Mouse (Mus musculus) midbrain, embryonic 12.5 days (tissue): ENCODE results near the gene D13Ertd608e. TPM values are rescaled to one million over a fixed set of nuclear protein-coding genes. Genes with fewer than 3 reads are reported as not detected.
"Not testable (repeated sequence)": the region's sequence is repeated elsewhere in the genome, so short reads cannot be mapped to it uniquely, and the experiment has no call there.

Experiments used
- ATAC-seq: fragments of 200-750 bp; cut with Nextera tagmentation; 2 replicates; pipeline ENCODE4 v1.8.0; 2017; ENCODE audit warnings: low read depth, moderate TSS enrichment, moderate library complexity; ENCODE audit not compliant: low FRiP score
- H3K27ac ChIP-seq: fragments of 300-500 bp; sonication (generic); replicated peaks from 2 replicates; pipeline ENCODE4 v1.5.1; 2016; ENCODE audit warnings: mild to moderate bottlenecking
- H3K27me3 ChIP-seq: fragments of 300-500 bp; sonication (generic); 2 replicates; pipeline ENCODE4 v1.6.1; 2016; ENCODE audit warnings: mild to moderate bottlenecking
- H3K36me3 ChIP-seq: fragments of 300-500 bp; sonication (generic); 2 replicates; pipeline ENCODE4 v1.6.1; 2016
- H3K4me1 ChIP-seq: fragments of 300-500 bp; sonication (generic); 2 replicates; pipeline ENCODE4 v1.6.1; 2016
- H3K4me2 ChIP-seq: fragments of 300-500 bp; sonication (generic); replicated peaks from 2 replicates; pipeline ENCODE4 v1.6.1; 2016; ENCODE audit warnings: mild to moderate bottlenecking, moderate library complexity
- H3K4me3 ChIP-seq: fragments of 300-500 bp; sonication (generic); 2 replicates; pipeline ENCODE4 v1.5.1; 2016; ENCODE audit warnings: mild to moderate bottlenecking
- H3K9ac ChIP-seq: fragments of 300-500 bp; sonication (generic); replicated peaks from 2 replicates; pipeline ENCODE4 v1.6.1; 2016; ENCODE audit warnings: mild to moderate bottlenecking, moderate library complexity
- H3K9me3 ChIP-seq: fragments of 300-500 bp; sonication (generic); 2 replicates; pipeline ENCODE4 v1.6.1; 2016; ENCODE audit warnings: mild to moderate bottlenecking
- WGBS: fragments of 180-500 bp; shearing (Covaris S2); methylation state at CpG from one replicate; pipeline ENCODE4 v1.1.7; 2016; 5-methylcytosine and 5-hydroxymethylcytosine counted together
- polyA plus RNA-seq: library from polyadenylated mRNA; unstranded; fragments of >200 nt; fragmentation: Nextera tagmentation; extraction: Ambion mirVana; gene quantifications from 2 replicates; pipeline ENCODE4 v1.2.1, GENCODE M21; 2016

Gene D13Ertd608e
- not detected in 2 replicates for polyA plus RNA-seq

DNA sequence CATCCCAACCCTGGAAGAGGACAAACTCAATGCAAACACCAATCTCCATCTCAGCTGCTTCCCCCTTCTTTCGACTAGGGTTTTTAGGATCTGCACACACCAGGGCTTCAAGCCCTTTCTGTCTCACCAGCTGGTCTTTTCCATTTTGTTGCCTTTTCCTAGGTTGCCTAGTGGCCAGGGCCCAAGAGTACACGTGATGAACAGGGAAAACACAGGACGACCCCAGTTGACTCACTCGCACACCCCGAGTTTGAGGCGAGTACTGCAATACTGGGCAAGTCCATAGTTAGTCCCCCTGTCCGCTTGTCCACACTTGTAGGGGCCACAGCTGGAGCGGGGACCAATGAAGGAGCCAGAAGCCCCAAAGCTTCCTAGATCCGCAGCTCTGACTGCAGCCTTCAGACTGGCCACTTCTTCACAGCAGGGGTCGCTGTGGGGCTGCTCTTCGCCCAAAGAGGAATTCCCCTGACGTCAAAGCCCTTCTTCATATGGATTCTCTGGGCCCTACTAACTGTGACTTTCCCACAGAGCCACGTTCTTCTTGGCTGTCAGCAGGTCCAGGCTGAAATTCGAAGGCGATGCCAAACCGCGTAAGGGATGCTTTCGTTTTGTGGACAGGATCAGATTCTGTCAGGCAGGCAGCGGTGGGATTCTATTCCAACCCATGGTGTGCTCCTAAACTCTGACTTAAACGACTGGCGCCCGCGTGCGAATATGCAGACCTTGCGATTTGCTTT, at the start of gene D13Ertd608e:
D13Ertd608e (plus strand) TSS at position 687 of the 737 bp plus-strand sequence.
- not testable (repeated sequence) for H3K9ac ChIP-seq, H3K4me1 ChIP-seq, H3K27ac ChIP-seq, H3K36me3 ChIP-seq, H3K9me3 ChIP-seq
- ATAC-seq, result peak; percentile 38
- H3K4me3 ChIP-seq, result peak within 1 kb of the TSS; percentile 28
- peaks cover 17% of the 10 kb centered on the region for H3K27me3 ChIP-seq
- peak within 1 kb of the TSS; percentile 42 for H3K4me2 ChIP-seq
- WGBS, result 13% methylated on average over 18 of the region's 25 CpGs

DNA sequence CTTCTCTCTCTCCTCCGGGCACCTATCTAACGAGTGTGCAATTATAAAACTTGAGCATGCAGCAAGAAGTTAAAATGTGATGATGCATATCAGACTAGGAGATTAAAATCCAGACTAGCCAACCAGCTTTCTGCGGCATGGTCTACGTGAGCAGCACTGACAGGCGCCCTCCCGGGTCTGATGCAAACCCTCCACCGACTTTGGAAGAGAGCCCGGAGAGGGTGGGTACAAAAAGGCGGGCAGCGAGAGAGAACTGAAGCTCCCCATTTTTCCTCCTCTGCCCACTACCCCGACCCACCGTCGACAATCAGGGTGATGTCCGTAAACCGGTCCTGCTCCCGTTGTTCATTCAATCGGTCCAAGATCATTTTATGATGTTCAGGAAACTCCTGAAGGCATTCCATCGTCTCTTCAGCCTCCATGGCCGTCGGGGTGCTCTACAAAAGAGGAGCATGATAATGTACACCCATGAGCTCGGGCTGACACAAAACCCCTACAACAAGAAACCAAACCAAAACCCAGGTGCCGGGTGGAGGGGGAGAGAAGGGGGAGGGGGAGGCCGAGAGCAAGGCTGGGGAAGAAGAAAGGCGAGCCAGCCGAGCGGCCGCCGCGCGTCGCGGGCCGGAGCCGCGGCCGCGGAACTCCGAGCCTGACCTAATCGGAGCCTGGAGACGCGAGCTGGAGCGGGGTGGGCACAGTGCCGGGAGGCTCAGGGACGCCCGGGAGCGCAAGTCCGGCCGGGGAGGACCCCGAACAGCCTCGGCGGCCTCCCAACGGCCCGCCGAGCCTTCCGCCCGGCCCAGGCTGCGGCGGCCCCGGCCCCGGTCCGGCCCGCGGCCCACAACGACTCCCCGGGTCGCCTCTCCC, 45.7 kb upstream of the D13Ertd608e start:
- Histone ChIP-seq H3K27me3 (no peaks in the 10 kb centered on the region), H3K36me3 (peaks cover 33% of the 10 kb centered on the region), H3K4me1 (peaks cover 20% of the 10 kb centered on the region), H3K4me2 (peak overlapping the region; percentile 61), H3K4me3 (peak overlapping the region; percentile 86), H3K9me3 (no peaks in the 10 kb centered on the region), H3K27ac (peak overlapping the region; percentile 91), H3K9ac (peak overlapping the region; percentile 76)
- peak; percentile 78 for ATAC-seq
- 1% methylated on average over 50 of the region's 66 CpGs for WGBS

DNA sequence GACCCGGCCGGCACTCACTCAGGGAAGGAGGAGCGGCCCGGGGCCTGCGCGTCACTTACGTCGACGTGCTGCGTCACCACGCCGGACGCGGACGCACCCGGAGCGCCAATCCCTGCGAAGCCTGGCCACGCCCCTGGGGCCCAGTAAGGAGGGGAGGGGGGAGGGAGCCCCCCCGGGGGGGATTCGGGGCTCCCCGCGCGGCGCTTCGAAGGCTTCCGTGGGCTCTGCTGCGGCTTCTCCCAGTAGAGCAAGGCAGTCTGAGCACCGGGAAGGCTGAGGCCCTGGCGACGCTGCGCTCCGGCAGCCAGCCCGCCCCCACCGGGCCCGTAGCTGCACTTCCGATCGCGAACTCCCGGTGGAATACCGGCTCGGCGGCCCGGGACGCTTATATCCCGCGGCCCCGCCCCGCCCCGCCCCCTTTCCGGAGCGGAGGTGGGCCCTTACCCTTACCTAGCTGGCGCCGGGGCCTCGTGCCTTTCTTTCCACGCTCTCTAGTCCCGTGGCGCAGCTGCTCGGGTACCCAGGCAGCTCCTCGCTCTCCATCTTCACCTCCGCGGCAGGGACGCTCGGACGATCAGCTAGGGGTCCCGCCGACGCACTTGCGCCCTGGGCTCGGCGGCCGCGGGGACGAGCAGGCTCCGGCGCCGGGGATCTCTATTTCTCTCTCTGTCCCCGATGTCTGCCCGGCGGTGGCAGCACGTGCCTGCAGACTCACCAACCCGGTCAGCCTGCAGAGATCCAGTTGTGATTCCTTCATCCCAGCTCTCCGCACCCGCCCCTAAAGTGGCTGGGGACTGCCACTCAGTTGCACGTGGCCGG, 44.8 kb upstream of the D13Ertd608e start, which contains the start of gene Zfp131:
Zfp131 (minus strand) TSS at position 129 of the 819 bp plus-strand sequence.
- Histone ChIP-seq H3K27ac (peak within 1 kb of the TSS; percentile 91), H3K36me3 (peaks cover 24% of the 10 kb centered on the region), H3K9me3 (no peaks in the 10 kb centered on the region), H3K4me2 (peak within 1 kb of the TSS; percentile 72), H3K27me3 (no peaks in the 10 kb centered on the region), H3K9ac (peak within 1 kb of the TSS; percentile 76), H3K4me3 (peak within 1 kb of the TSS; percentile 86), H3K4me1 (peaks cover 20% of the 10 kb centered on the region)
- peak; percentile 96 for ATAC-seq
- 0% methylated on average over 63 of the region's 86 CpGs for WGBS

DNA sequence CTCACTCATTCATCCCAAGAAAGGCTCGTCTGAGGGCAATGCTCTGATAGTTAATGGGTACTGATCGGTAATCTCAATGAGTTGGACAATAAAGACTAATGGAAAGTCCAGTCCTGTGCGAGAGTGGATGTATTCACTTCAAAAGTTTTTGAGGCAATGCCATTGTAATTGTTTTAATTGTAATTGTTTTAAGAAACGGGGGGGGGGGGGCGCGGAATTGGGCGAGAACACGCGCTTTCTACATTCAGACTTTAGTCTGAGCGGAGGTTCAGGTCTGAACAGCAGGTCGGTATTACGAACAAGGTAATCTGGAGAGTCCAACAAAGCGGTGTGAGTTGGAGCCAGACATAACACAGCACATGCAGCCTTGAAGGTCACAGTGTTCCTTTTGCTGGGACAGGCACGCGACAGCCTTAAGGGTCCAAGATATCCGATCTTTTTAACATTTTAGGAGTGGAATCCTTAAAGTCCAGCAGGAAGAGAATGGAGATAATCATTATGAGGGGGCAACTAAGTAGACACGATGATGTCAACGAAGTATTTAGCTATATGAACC, 44.1 kb upstream of the D13Ertd608e start:
- Histone ChIP-seq H3K36me3 (peaks cover 20% of the 10 kb centered on the region), H3K4me3 (peak overlapping the region; percentile 86), H3K27me3 (no peaks in the 10 kb centered on the region), H3K9me3 (no peaks in the 10 kb centered on the region), H3K4me2 (peak overlapping the region; percentile 72), H3K27ac (peak overlapping the region; percentile 91), H3K9ac (peak overlapping the region; percentile 76), H3K4me1 (peaks cover 20% of the 10 kb centered on the region)
- WGBS, result 5% methylated on average over 18 of the region's 18 CpGs
- no peak for ATAC-seq

DNA sequence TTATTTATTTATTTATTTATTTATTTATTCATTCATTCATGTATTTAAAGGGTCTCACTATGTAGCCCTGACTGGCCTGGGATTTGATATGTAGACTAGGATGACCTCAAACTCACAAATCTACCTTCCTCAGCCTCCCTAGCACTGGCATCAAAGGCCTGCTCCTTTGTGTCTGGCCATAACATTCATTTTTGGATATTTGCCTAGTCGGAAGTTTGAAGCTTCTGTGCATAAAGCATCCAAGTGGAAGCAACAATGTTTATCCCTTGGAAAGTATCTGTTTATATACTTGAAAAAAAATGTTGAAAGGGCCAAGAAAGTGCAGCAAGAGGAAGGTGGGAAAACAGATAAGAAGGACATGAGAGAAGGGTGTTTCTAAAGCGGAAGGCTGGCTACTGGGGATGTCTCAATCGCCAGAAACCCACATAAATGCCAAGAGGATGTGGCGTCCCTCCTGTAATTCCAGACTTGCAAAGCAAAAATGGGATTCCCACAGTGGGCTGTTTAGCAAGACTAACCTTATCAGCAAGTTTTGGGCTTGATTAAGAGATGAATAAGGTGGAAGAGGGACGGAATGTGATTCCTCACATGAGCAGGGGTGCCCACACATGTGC, 42.9 kb upstream of the D13Ertd608e start:
- H3K27me3 ChIP-seq, result no peaks in the 10 kb centered on the region

DNA sequence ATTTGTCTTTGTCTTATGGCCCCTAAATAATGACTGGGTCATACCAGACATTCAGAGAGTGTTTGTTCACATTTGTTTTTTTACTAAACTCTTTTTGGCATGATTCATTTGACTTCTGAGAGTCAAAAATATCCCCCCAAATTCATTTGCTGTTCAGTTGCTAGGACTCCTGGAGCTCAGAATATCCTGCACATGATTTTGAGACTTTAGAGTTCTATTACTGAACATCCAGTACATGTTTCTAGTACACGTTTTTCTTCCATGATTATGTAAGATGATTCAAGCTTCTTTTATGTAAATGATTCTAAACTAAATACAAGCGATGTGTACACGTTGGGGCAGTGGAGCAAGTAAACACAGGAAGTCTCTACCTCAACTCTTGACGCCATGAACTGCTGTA, 38.1 kb upstream of the D13Ertd608e start:
- 65% methylated on average over 4 of the region's 4 CpGs for WGBS
- Histone ChIP-seq H3K9me3 (no peaks in the 10 kb centered on the region), H3K4me1 (no peaks in the 10 kb centered on the region), H3K27ac (no peak overlapping the region), H3K4me2 (no peak overlapping the region), H3K4me3 (no peak overlapping the region), H3K36me3 (no peaks in the 10 kb centered on the region), H3K27me3 (no peaks in the 10 kb centered on the region), H3K9ac (no peak overlapping the region)
- ATAC-seq, result no peak

More for the DNA sequence above, 42.9 kb upstream of the D13Ertd608e start:
- Histone ChIP-seq H3K9me3 (no peaks in the 10 kb centered on the region), H3K4me1 (peaks cover 18% of the 10 kb centered on the region), H3K4me3 (no peak overlapping the region), H3K27ac (no peak overlapping the region), H3K36me3 (peaks cover 11% of the 10 kb centered on the region), H3K9ac (no peak overlapping the region), H3K4me2 (no peak overlapping the region)
- WGBS, result 88% methylated on average over 5 of the region's 5 CpGs
- ATAC-seq, result no peak

DNA sequence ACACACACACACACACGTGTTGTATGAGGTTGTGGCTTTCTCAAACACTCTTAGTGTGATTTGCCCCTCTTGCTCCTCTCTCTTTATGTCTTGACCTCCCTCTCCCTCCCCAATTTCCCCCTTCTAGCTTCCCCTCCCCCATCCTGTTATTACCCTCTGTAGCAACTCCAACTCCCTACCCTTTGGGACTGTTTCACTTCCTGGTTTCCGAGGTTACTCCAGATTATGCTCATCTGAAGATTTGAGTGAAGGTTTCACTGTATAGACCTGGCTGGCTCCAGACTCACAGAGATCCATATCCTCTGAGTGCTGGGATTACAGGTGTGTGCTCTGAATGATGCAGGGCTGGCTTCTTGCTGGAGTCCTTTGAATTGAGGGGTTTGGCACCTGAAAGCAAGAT, 26.9 kb upstream of the D13Ertd608e start:
- Histone ChIP-seq H3K27ac (no peak overlapping the region), H3K36me3 (no peaks in the 10 kb centered on the region), H3K9ac (no peak overlapping the region), H3K4me1 (no peaks in the 10 kb centered on the region), H3K4me3 (no peak overlapping the region), H3K27me3 (no peaks in the 10 kb centered on the region), H3K9me3 (no peaks in the 10 kb centered on the region), H3K4me2 (no peak overlapping the region)
- ATAC-seq, result no peak
- 80% methylated on average over 2 of the region's 2 CpGs for WGBS

DNA sequence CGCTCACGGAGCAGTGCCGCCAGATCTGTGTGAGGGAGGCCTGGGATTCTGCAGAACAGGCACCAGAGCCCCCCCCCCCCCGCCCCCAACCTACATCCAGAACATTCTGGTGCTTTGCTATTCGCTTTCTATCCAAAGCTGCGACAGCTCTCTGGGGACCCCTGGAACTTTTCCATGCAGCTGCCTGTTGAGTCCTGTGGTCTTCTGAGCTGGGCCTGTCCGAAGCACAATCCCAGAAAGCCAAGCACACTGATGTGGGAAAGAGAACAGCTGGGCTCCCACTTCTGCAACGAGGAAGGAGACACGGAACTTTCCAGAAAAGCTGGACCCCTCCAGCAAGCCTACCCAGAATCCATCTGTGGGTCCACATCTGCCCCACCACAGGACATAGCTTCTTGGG, 25.8 kb upstream of the D13Ertd608e start:
- Histone ChIP-seq H3K4me3 (no peak overlapping the region), H3K4me1 (no peaks in the 10 kb centered on the region), H3K27me3 (no peaks in the 10 kb centered on the region), H3K4me2 (no peak overlapping the region), H3K9ac (no peak overlapping the region), H3K27ac (no peak overlapping the region), H3K9me3 (no peaks in the 10 kb centered on the region), H3K36me3 (no peaks in the 10 kb centered on the region)
- WGBS, result 88% methylated on average over 9 of the region's 9 CpGs
- ATAC-seq, result no peak

DNA sequence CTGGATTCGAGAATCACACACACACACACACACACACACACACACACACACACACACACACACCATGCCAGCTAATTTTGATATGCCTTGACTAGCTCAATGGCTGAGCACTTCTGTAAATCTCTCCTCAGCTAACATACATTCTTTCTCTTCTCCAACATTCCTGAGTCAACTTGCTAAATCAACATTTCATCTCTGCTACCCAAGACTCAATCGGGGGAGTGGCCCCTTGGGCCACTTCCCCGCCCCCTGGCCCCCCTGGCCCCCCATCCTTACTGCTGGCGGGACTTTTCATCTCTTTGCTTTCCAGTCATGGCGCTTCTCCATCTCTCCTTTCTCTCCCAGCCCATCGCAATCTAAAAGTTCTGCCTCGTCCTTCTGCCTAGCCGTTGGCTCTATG, 19.0 kb upstream of the D13Ertd608e start:
- no peak overlapping the region for H3K27ac ChIP-seq
- WGBS, result 53% methylated on average over 8 of the region's 8 CpGs
- no peak overlapping the region for H3K4me2 ChIP-seq
- H3K4me3 ChIP-seq, result no peak overlapping the region
- no peak overlapping the region for H3K9ac ChIP-seq
- no peaks in the 10 kb centered on the region for H3K36me3 ChIP-seq
- ATAC-seq, result no peak
- peaks cover 13% of the 10 kb centered on the region; the same call in 1 of the 2 replicates for H3K4me1 ChIP-seq
- H3K9me3 ChIP-seq, result no peaks in the 10 kb centered on the region
- H3K27me3 ChIP-seq, result no peaks in the 10 kb centered on the region

DNA sequence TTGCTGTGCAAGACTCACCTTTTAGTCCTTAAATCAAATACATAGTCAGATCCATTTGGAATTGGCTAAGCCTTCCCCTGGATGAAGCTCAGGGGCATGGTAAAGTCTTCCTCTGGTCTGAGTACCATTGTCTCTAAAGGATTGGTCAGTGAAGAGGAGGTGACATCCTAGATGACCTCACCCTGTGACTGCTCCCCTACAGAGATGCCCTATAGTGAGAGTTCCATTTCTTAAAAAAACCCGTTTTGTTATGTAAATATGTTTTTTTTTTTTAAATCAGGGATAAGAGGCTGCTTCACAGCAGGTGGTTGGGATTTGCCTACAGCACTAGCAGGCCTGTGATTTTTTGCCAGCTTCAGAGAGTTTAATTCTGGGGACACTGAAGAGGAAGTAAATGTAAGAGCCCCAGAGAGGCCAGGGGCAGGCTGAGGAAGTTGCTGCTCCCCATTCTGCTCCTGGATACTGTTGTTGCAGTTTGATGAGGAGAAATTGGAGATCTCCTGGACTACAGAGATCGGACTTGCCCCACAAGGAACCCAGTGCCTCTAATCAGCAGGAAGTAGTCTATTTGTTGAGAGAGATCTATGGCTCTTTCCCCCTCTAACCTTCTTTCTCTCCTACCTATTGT, 18.1 kb upstream of the D13Ertd608e start:
- no peak overlapping the region for H3K4me2 ChIP-seq
- no peak overlapping the region for H3K27ac ChIP-seq
- ATAC-seq, result 0 out of 2 replicates have a peak, but pooled peaks have one; percentile 44
- no peaks in the 10 kb centered on the region for H3K27me3 ChIP-seq
- no peaks in the 10 kb centered on the region for H3K9me3 ChIP-seq
- 10% methylated on average over 2 of the region's 2 CpGs for WGBS
- peaks cover 13% of the 10 kb centered on the region; the same call in 1 of the 2 replicates for H3K4me1 ChIP-seq
- H3K9ac ChIP-seq, result no peak overlapping the region
- H3K36me3 ChIP-seq, result no peaks in the 10 kb centered on the region
- H3K4me3 ChIP-seq, result no peak overlapping the region

DNA sequence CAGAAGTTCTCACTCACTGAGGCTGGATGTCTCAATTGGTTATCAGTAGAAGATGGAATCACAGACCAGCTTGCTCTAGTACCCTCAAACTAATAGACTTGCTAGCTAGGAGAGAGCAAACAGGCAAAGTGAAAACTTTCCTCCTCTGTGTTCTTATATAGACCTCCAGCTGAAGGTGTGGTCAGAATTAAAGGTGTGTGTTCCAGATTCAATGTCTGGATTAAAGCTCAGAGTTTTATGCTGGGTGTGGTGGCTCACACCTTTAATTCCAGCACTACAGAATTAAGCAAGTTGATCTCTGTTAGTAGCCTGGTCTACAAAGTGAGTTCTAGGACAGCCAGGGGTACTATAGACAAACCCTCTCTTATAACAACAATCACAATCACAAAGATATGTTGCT, 5.7 kb upstream of the D13Ertd608e start, which contains the start of gene AF067063:
AF067063 (minus strand) TSS at position 101 of the 400 bp plus-strand sequence.
- not testable (repeated sequence) for H3K9me3 ChIP-seq, ATAC-seq, H3K27me3 ChIP-seq, H3K4me1 ChIP-seq, H3K4me3 ChIP-seq, H3K27ac ChIP-seq, H3K36me3 ChIP-seq, H3K9ac ChIP-seq, H3K4me2 ChIP-seq
